Mouse (Mus musculus) testis, adult 2 months (tissue): ENCODE data around the gene Cygb. TPM values are rescaled to one million over a fixed set of nuclear protein-coding genes. Genes with fewer than 3 reads are reported as not detected.

ENCODE experiments used
- H3K27ac ChIP-seq: fragments of 200-500 bp; 2 replicates; pipeline ENCODE4 v1.5.1; 2012; ENCODE audit warnings: low read depth, low read length; ENCODE audit not compliant: control insufficient read depth, insufficient read depth
- H3K27me3 ChIP-seq: fragments of 200-500 bp; 2 replicates; pipeline ENCODE4 v1.6.1; 2012; ENCODE audit warnings: mild to moderate bottlenecking, low read length, moderate library complexity; ENCODE audit not compliant: control insufficient read depth, insufficient read depth
- H3K36me3 ChIP-seq: fragments of 200-500 bp; 2 replicates; pipeline ENCODE4 v1.6.1; 2012; ENCODE audit warnings: mild to moderate bottlenecking, low read length; ENCODE audit not compliant: control insufficient read depth, insufficient read depth
- H3K4me1 ChIP-seq: fragments of 200-500 bp; 2 replicates; pipeline ENCODE4 v1.6.1; 2012; ENCODE audit warnings: low read length; ENCODE audit not compliant: control insufficient read depth, insufficient read depth
- H3K4me3 ChIP-seq: fragments of 200-500 bp; 2 replicates; pipeline ENCODE4 v1.5.1; 2012; ENCODE audit warnings: low read depth, mild to moderate bottlenecking, low read length, moderate library complexity, mixed read lengths; ENCODE audit not compliant: control insufficient read depth
- CTCF ChIP-seq: fragments of 200-500 bp; IDR thresholded peaks from 2 replicates; pipeline ENCODE4 v1.5.1; 2012; ENCODE audit warnings: low read depth, mild to moderate bottlenecking, inconsistent platforms, low read length, moderate library complexity; ENCODE audit not compliant: control insufficient read depth, insufficient read depth, insufficient replicate concordance
- POLR2A ChIP-seq: fragments of 200-500 bp; IDR thresholded peaks from 2 replicates; pipeline ENCODE4 v1.6.1; 2012; ENCODE audit warnings: low read depth, mild to moderate bottlenecking, inconsistent platforms, low read length, moderate library complexity; ENCODE audit not compliant: control insufficient read depth
- polyA plus RNA-seq: library from polyadenylated mRNA; depleted of rRNA; stranded (reverse); fragments of >200 nt; gene quantifications from 2 replicates; pipeline ENCODE4 v1.2.3, GENCODE M21; 2012; rRNA removed

Gene Cygb
- polyA plus RNA-seq, 1 experiment, result 3.7 TPM

GRCm38 (mm10) chr11:116598193-116598592 is 55.9 kb downstream of the Cygb start:
- TF ChIP-seq CTCF (no peak), POLR2A (no peak)
- Histone ChIP-seq H3K27ac (no peak overlapping the region), H3K4me1 (no peaks in the 10 kb centered on the region), H3K27me3 (no peaks in the 10 kb centered on the region), H3K36me3 (no peaks in the 10 kb centered on the region), H3K4me3 (no peak overlapping the region)

- Histone ChIP-seq H3K4me1 (no peaks in the 10 kb centered on the region), H3K27me3 (no peaks in the 10 kb centered on the region), H3K27ac (no peak overlapping the region), H3K4me3 (no peak overlapping the region), H3K36me3 (no peaks in the 10 kb centered on the region)
- TF ChIP-seq POLR2A (no peak), CTCF (no peak)
Measured at GRCm38 (mm10) chr11:116596766-116597165, 57.3 kb downstream of the Cygb start.

Other genes with a start within 250 kb of the Cygb start
- 7.2 and 9.6 TPM in 2 replicates for gene Rnf157, start 241.3 kb downstream of the Cygb start, polyA plus RNA-seq
- gene Ubald2, start 220.2 kb downstream of the Cygb start, polyA plus RNA-seq, result 76.4 and 88.4 TPM in 2 replicates
- 469 and 538 TPM in 2 replicates for gene Qrich2, start 188.1 kb downstream of the Cygb start, polyA plus RNA-seq
- 58.2 and 59.0 TPM in 2 replicates for gene Prpsap1, start 160.1 kb downstream of the Cygb start, polyA plus RNA-seq
- gene Sphk1, start 123.4 kb downstream of the Cygb start, polyA plus RNA-seq, result 3.3 and 4.2 TPM in 2 replicates
- gene Ube2o, start 72.9 kb downstream of the Cygb start, polyA plus RNA-seq, result 31.6 and 34.8 TPM in 2 replicates
- 0.23 and 0.45 TPM in 2 replicates for gene Aanat, start 67.9 kb downstream of the Cygb start, polyA plus RNA-seq
- gene Rhbdf2, start 27.3 kb downstream of the Cygb start, polyA plus RNA-seq, result 6.3 and 7.5 TPM in 2 replicates
- 7.8 and 8.4 TPM in 2 replicates for gene Prcd, start 779 bp downstream of the Cygb start, polyA plus RNA-seq
- 0.09 and 0.43 TPM in 2 replicates for gene St6galnac1, start 121.2 kb upstream of the Cygb start, polyA plus RNA-seq
- 8.2 and 8.9 TPM in 2 replicates for gene Mxra7, start 173.7 kb upstream of the Cygb start, polyA plus RNA-seq
- gene Mettl23, start 189.0 kb upstream of the Cygb start, polyA plus RNA-seq, result 45.5 and 61.4 TPM in 2 replicates
- gene Jmjd6, start 189.1 kb upstream of the Cygb start, polyA plus RNA-seq, result 66.5 and 71.1 TPM in 2 replicates
- gene Mfsd11, start 198.1 kb upstream of the Cygb start, polyA plus RNA-seq, result 105 and 109 TPM in 2 replicates
- 156 and 182 TPM in 2 replicates for gene Srsf2, start 198.8 kb upstream of the Cygb start, polyA plus RNA-seq